12 mouse cellular contexts compared by ENCODE assay signal in the genomic region with DNA sequence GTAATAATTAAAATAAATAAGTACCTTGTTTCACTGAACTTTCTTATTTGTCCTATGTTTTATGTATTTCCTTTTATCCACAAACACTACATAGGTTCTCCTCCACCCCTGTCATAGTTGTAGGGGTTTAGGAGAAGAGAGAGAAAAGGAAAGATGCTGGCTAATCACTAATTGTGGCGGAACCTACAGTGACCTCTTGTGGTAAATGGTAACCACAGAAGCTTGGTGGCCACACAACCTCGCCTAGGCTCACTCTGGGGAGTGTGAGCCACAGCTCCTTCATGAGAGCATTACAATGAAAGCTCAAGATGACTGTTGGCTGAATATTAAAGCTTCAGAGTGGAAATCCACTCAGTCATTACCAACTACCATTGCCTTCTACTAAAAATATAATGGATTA. TPM values are rescaled to one million over a fixed set of nuclear protein-coding genes. Genes with fewer than 3 reads are reported as not detected.
DNase-seq lines count a peak whose midpoint lies in the region; ATAC-seq and TF ChIP-seq lines count a peak whose summit lies in the region.
"Had no signal": no experiment of that assay in that cellular context is flagged by ENCODE, and none has a peak within 500 bp of the region (broad histone marks: within the 10 kb centered on the region; RNA-seq: fewer than 3 reads in every experiment).

No protein-coding gene starts in this region.

- TF ChIP-seq POLR2A in ES-Bruce4 (IDR thresholded peaks at IDR 0.05; ENCODE audit: insufficient read depth, low read length), result no peak

- 25% methylated on average over 2 of the region's 2 CpGs for WGBS in forebrain, embryonic 12.5 days
- WGBS in forebrain, embryonic 11.5 days, result 28% methylated on average over 2 of the region's 2 CpGs
- 27% methylated on average over 2 of the region's 2 CpGs for WGBS in embryonic facial prominence, embryonic 11.5 days

- no peak for DNase-seq in forebrain, embryonic 11.5 days (ENCODE audit: low spot score)
- peak; percentile 7 for DNase-seq in layer of hippocampus, adult 11-12 months (ENCODE audit: low spot score)
- DNase-seq in layer of hippocampus, adult 9-10 months (ENCODE audit: low spot score), result no peak
- DNase-seq in embryonic facial prominence, embryonic 11.5 days (ENCODE audit: low spot score), result peak; percentile 45
- DNase-seq in B cell, adult 2 months, result no peak
- DNase-seq in right cerebral cortex, adult 2 months (ENCODE audit: low spot score in 2 of 2), result no peak
- DNase-seq: lung, postnatal 14 days had no signal

- H3K27ac ChIP-seq in forebrain, embryonic 12.5 days, result no peak overlapping the region
- no peak overlapping the region for H3K27ac ChIP-seq in forebrain, embryonic 11.5 days (ENCODE audit: low read depth, low read length)
- no peak overlapping the region for H3K27ac ChIP-seq in ES-Bruce4 (ENCODE audit: insufficient read depth, low read length)
- H3K27ac ChIP-seq in embryonic facial prominence, embryonic 11.5 days (replicated peaks; ENCODE audit: low read depth, low read length), result no peak overlapping the region
- H3K27ac ChIP-seq: neural tube, embryonic 12.5 days had no signal

- peak; percentile 22 for TF ChIP-seq CTCF in ES-Bruce4 (IDR thresholded peaks at IDR 0.05; ENCODE audit: low read depth, low read length)

- H3K4me2 ChIP-seq in forebrain, embryonic 12.5 days, result no peak overlapping the region
- H3K4me2 ChIP-seq in forebrain, embryonic 11.5 days (ENCODE audit: low read depth, low read length, severe bottlenecking), result no peak overlapping the region
- no peak overlapping the region for H3K4me2 ChIP-seq in embryonic facial prominence, embryonic 11.5 days (ENCODE audit: low read depth, low read length)
- H3K4me2 ChIP-seq: neural tube, embryonic 12.5 days had no signal

- peaks cover 3% of the 10 kb centered on the region for H3K4me1 ChIP-seq in forebrain, embryonic 12.5 days
- H3K4me1 ChIP-seq in forebrain, embryonic 11.5 days (replicated peaks; ENCODE audit: control insufficient read depth, insufficient read depth, low read length), result no peaks in the 10 kb centered on the region
- no peaks in the 10 kb centered on the region for H3K4me1 ChIP-seq in ES-Bruce4 (ENCODE audit: control insufficient read depth, insufficient read depth, low read length)
- H3K4me1 ChIP-seq in embryonic facial prominence, embryonic 11.5 days (ENCODE audit: control insufficient read depth, insufficient read depth, low read length), result no peaks in the 10 kb centered on the region

- no peak for TF ChIP-seq EP300 in ES-Bruce4 (IDR thresholded peaks at IDR 0.05; ENCODE audit: insufficient read depth, low read depth, low read length)

- no peaks in the 10 kb centered on the region for H3K9me3 ChIP-seq in forebrain, embryonic 12.5 days
- H3K9me3 ChIP-seq in forebrain, embryonic 11.5 days (ENCODE audit: control insufficient read depth, low read length), result no peaks in the 10 kb centered on the region
- no peaks in the 10 kb centered on the region for H3K9me3 ChIP-seq in ES-Bruce4 (replicated peaks; ENCODE audit: control insufficient read depth, insufficient read depth, low read length, poor library complexity, severe bottlenecking)
- no peaks in the 10 kb centered on the region for H3K9me3 ChIP-seq in embryonic facial prominence, embryonic 11.5 days (replicated peaks; ENCODE audit: control insufficient read depth, low read length)
- H3K9me3 ChIP-seq: neural tube, embryonic 12.5 days had no signal

- H3K9ac ChIP-seq in forebrain, embryonic 12.5 days, result no peak overlapping the region
- H3K9ac ChIP-seq in forebrain, embryonic 11.5 days (ENCODE audit: low read length), result no peak overlapping the region
- H3K9ac ChIP-seq in ES-Bruce4 (ENCODE audit: low read depth, poor library complexity, severe bottlenecking), result no peak overlapping the region
- no peak overlapping the region for H3K9ac ChIP-seq in embryonic facial prominence, embryonic 11.5 days (replicated peaks; ENCODE audit: low read length)
- H3K9ac ChIP-seq: neural tube, embryonic 12.5 days had no signal

- H3K4me3 ChIP-seq in forebrain, embryonic 12.5 days (replicated peaks), result no peak overlapping the region
- H3K4me3 ChIP-seq in forebrain, embryonic 11.5 days (ENCODE audit: low read depth, low read length), result no peak overlapping the region
- H3K4me3 ChIP-seq in ES-Bruce4 (ENCODE audit: low read depth, low read length), result no peak overlapping the region
- no peak overlapping the region for H3K4me3 ChIP-seq in embryonic facial prominence, embryonic 11.5 days (ENCODE audit: low read depth, low read length)
- H3K4me3 ChIP-seq: erythroblast, embryonic 14.5 days; neural tube, embryonic 12.5 days had no signal

- 0 out of 2 replicates have a peak, but pooled peaks have one; percentile 20 for ATAC-seq in forebrain, embryonic 12.5 days (ENCODE audit: low FRiP score)
- ATAC-seq in forebrain, embryonic 11.5 days (replicated peaks; ENCODE audit: low FRiP score), result no peak
- no peak for ATAC-seq in embryonic facial prominence, embryonic 11.5 days (replicated peaks; ENCODE audit: insufficient number of reproducible peaks, low FRiP score, low TSS enrichment, low read depth)

- H3K27me3 ChIP-seq in forebrain, embryonic 12.5 days, result peaks cover 2% of the 10 kb centered on the region; the same call in 1 of the 2 replicates
- no peaks in the 10 kb centered on the region; the same call in 1 of the 2 replicates for H3K27me3 ChIP-seq in forebrain, embryonic 11.5 days (ENCODE audit: control insufficient read depth, insufficient read depth, low read length)
- H3K27me3 ChIP-seq in ES-Bruce4 (ENCODE audit: control insufficient read depth, insufficient read depth, low read length, poor library complexity, severe bottlenecking), result no peaks in the 10 kb centered on the region; the same call in 1 of the 2 replicates
- peaks cover 5% of the 10 kb centered on the region for H3K27me3 ChIP-seq in embryonic facial prominence, embryonic 11.5 days (ENCODE audit: control insufficient read depth, insufficient read depth, low read length)

- no peaks in the 10 kb centered on the region for H3K36me3 ChIP-seq in forebrain, embryonic 12.5 days (replicated peaks)
- H3K36me3 ChIP-seq in forebrain, embryonic 11.5 days (ENCODE audit: control insufficient read depth, insufficient read depth, low read length), result no peaks in the 10 kb centered on the region
- H3K36me3 ChIP-seq in ES-Bruce4 (ENCODE audit: control insufficient read depth, insufficient read depth, low read length, poor library complexity, severe bottlenecking), result no peaks in the 10 kb centered on the region
- H3K36me3 ChIP-seq in embryonic facial prominence, embryonic 11.5 days (replicated peaks; ENCODE audit: control insufficient read depth, insufficient read depth, low read depth, low read length), result no peaks in the 10 kb centered on the region
- H3K36me3 ChIP-seq: neural tube, embryonic 12.5 days had no signal

RNA-seq across cellular contexts. Expression of a gene that starts 6.2 kb away (rescaled TPM):
- polyA plus RNA-seq in forebrain, embryonic 12.5 days (2016; fragmentation: Nextera tagmentation; extraction: Ambion mirVana), result 1.2 and 1.5 TPM in 2 replicates
- 0.84 and 0.88 TPM in 2 replicates for polyA plus RNA-seq in forebrain, embryonic 11.5 days (2014; fragmentation: Nextera tagmentation; extraction: Ambion mirVana)
- not detected in 2 replicates for polyA plus RNA-seq in ES-Bruce4 (2011; ENCODE audit: insufficient read depth, insufficient read length, low read depth, missing spikeins)
- 0.10 and 0.15 TPM in 2 replicates for polyA plus RNA-seq in embryonic facial prominence, embryonic 11.5 days (2014; fragmentation: Nextera tagmentation; extraction: Ambion mirVana)
- polyA plus RNA-seq: erythroblast, embryonic 14.5 days; heart, embryonic 14.5 days had no signal

Comparison
In these comparisons a context has a peak if more than half of its experiments do, and no peak if none do; other contexts are left out.
1. DNase-seq: peak in layer of hippocampus, adult 11-12 months (single experiment) and embryonic facial prominence, embryonic 11.5 days (single experiment); none in forebrain, embryonic 11.5 days (single experiment), layer of hippocampus, adult 9-10 months (single experiment), B cell, adult 2 months (0 of 2) and right cerebral cortex, adult 2 months (0 of 2).